Mouse (Mus musculus) ES-E14 (cell line): ENCODE measurements around the gene Filip1.

Experiments
- CHD2 ChIP-seq: IDR thresholded peaks from 2 replicates; pipeline ENCODE4 v1.6.1; 2014; ENCODE audit warnings: mild to moderate bottlenecking, low read depth, low read length, inconsistent platforms
- HCFC1 ChIP-seq: IDR thresholded peaks from 2 replicates; pipeline ENCODE4 v1.6.1; 2012; ENCODE audit warnings: low read length, inconsistent platforms, borderline replicate concordance; ENCODE audit not compliant: insufficient read depth
- MAFK ChIP-seq: IDR thresholded peaks from 2 replicates; pipeline ENCODE4 v1.6.1; 2014; ENCODE audit warnings: mild to moderate bottlenecking, low read depth, low read length, inconsistent platforms; ENCODE audit not compliant: insufficient read depth
- ZC3H11A ChIP-seq: IDR thresholded peaks from 2 replicates; pipeline ENCODE4 v1.6.1; 2012; ENCODE audit warnings: low read depth, mild to moderate bottlenecking, inconsistent platforms, low read length, borderline replicate concordance
- ZNF384 ChIP-seq: IDR thresholded peaks from 2 replicates; pipeline ENCODE4 v1.6.1; 2012; ENCODE audit warnings: low read depth, low read length, inconsistent platforms

GRCm38 (mm10) chr9:79928092-79928491 is 84.6 kb downstream of the Filip1 start:
- TF ChIP-seq ZC3H11A (no peak), ZNF384 (no peak), MAFK (no peak), CHD2 (no peak), HCFC1 (no peak)
